Mouse (Mus musculus) myocyte (in vitro differentiated cells): ENCODE results near the gene Exosc9.

Experiments
- MAX ChIP-seq: IDR thresholded peaks from one replicate; pipeline ENCODE4 v1.6.1; 2011; ENCODE audit warnings: low read depth, mild to moderate bottlenecking, control low read depth
- MYOD1 ChIP-seq, 3 experiments: IDR thresholded peaks; one replicate each; pipeline ENCODE4 v1.6.1; 2011; ENCODE audit warnings: control low read depth in 2 of 3, low read depth in 2 of 3, mild to moderate bottlenecking in 2 of 3, moderate library complexity in 1 of 3; ENCODE audit not compliant: insufficient read length in 2 of 3, control insufficient read depth in 1 of 3
- POLR2A ChIP-seq: IDR thresholded peaks from one replicate; pipeline ENCODE4 v1.6.1; 2011; ENCODE audit warnings: low read depth, mild to moderate bottlenecking, control low read depth, moderate library complexity; ENCODE audit not compliant: insufficient read length
- POLR2AphosphoS2 ChIP-seq: IDR thresholded peaks from one replicate; pipeline ENCODE4 v1.6.1; 2011; ENCODE audit warnings: low read depth, control low read depth; ENCODE audit not compliant: insufficient read length
- REST ChIP-seq: IDR thresholded peaks from one replicate; pipeline ENCODE4 v1.6.1; 2011; ENCODE audit warnings: mild to moderate bottlenecking, control low read depth, moderate library complexity; ENCODE audit not compliant: insufficient read depth, insufficient read length
- TCF12 ChIP-seq: IDR thresholded peaks from one replicate; pipeline ENCODE4 v1.6.1; 2011; ENCODE audit warnings: mild to moderate bottlenecking, control low read depth; ENCODE audit not compliant: poor library complexity, insufficient read depth, severe bottlenecking

- TF ChIP-seq POLR2A (no peak), MYOD1 (IDR thresholded peaks at IDR 0.05; ENCODE audit: control insufficient read depth in 1 of 3, insufficient read length in 2 of 3, low read depth in 2 of 3) (no peak), TCF12 (no peak), MAX (no peak), POLR2AphosphoS2 (no peak), REST (no peak)
These were observed 21.6 kb upstream of the Exosc9 start for GRCm38 (mm10) chr3:36530781-36531180.
